Mouse (Mus musculus) lung, postnatal 25 days (tissue): Measurements from ENCODE around the gene Amn.

Source experiments
- DNase-seq: peaks from one replicate; pipeline ENCODE4 v3.0.0; 2022; ENCODE audit warnings: low spot score

Amn gene

GRCm38 (mm10) chr12:111270629-111271277 is at the start of gene Amn:
Gene Amn (plus strand): TSS chr12:111271095.
- DNase-seq: no peak

DNA sequence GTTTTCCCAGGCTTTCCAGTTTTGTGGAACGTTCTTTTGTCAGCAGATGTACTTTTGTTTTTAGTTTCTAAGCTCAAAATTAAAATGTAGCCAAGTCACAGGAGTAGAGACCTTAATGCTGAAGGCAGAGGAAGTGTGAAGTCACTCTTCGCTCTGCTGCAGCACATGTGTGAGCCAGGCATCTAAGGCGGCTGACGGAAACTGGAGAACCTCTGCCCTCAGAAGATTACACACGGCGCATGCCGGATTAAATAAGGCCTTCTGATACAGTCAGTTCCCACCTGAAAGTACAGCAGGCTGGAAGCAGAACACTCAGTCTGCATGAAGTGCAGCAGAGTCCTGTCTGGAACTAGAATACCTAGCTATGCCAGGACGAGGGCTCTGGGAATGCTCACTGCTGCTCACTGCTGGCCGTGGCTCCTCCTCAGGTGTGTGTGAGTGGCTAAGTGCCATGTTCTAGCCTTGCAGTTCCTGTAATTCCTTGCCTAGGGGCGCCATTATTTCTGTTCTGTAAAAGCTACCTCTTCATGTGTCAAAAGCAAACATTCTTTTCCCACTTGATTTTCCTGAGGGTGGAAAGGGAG is 45.6 kb upstream of the Amn start:
- DNase-seq: peak; percentile 31

GRCm38 (mm10) chr12:111227410-111227809 is 43.5 kb upstream of the Amn start:
- no peak for DNase-seq

DNA sequence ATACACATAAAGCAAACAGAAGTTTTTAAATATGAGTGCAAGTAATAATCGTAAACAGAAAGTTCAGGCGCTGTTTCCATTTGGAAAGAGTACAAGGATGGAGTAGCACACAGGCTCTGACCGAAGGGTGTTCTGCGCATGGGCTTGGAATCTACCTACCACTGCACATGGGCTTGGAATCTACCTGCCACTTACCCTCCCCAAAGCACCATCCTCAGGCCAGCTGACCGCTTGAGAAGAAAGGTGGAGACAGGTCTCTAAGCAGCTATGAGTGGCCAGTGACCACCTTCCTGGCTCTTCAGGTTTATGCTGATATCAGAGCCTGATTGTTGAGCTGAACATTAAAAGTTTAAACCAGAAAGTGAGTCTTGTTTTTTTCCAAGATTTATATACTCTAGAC is 42.4 kb upstream of the Amn start:
- peak; percentile 46 for DNase-seq

DNA sequence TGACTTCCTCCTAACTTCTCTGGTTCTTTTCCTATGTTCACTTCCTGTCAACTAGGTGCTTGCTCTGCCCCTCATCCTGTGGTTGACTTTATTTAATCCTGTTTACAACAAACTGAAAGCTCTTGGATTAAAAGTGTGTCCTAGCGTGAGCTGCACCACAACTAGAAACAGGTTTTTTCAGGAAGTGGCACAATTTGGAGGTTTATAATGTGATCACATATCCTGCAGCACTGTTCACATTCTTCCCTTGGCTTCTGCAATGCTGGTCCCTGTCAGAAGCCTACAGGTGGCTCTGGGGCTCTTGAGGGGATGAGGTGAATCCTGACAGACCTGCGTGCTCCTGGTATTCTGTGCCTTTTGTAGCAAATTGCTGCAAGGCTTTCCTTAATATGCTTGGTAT is 40.1 kb upstream of the Amn start:
- DNase-seq: no peak

DNA sequence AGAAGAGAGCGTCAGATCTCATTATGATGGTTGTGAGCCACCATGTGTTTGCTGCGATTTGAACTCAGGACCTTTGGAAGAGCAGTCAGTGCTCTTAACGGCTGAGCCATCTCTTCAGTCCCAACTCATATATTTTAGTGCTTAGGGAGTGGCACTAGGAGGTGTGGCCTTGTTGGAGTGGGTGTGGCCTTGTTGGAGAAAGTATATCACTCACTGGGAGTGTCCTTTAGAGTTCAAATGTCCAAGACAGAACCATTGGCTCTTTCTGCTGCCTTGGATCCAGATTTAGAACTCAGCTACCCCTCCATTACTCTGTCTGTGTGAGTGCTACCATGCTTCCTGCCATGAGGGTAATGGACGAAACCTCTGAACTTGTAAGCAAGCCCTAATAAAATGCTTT is 37.1 kb upstream of the Amn start:
- no peak for DNase-seq

DNA sequence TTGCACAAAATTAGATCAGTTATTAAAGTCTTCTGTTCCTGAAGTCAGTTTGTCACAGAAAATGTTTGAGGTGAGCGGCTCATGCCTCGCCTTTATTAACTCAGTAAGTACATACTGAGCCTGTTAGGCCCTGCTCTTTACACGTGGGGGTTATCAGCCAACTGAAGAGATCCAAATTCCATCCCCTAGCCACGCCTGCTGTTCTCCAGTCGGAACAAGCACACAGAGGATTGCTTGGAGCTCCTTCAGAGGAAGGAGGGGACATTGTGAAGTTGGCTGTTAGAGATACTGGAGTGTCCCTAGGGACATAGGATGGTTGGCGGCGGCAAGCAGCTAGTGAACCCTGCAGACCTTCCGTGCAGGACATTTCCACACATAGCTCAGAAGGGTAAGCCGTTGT is 36.5 kb upstream of the Amn start:
- peak; percentile 63 for DNase-seq

GRCm38 (mm10) chr12:111235631-111236030 is 35.3 kb upstream of the Amn start:
- DNase-seq: no peak

DNA sequence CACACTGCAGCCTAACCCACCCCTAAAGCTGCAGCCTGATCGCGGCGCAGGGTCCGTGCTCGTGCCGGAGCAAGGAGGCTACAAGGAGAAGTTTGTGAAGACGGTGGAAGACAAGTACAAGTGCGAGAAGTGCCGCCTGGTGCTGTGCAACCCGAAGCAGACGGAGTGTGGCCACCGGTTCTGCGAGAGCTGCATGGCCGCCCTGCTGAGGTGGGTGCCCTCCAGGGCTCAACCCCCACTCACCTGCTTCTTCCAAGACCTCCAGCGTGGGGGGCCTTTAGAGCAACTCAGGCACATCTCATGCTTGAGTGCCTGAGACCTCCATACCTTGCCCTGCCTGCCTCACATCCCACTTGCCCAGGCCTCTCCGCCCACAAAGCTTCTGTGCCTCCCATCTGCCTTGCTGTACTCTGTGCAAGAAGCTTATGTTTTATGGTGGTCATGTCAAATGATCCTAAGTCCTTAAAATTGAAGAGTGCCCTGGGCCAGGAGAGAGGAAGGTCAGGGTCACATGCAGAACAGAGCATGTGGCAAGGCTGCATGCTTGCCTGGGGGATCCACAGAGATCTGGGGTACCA is 33.2 kb upstream of the Amn start:
- no peak for DNase-seq

DNA sequence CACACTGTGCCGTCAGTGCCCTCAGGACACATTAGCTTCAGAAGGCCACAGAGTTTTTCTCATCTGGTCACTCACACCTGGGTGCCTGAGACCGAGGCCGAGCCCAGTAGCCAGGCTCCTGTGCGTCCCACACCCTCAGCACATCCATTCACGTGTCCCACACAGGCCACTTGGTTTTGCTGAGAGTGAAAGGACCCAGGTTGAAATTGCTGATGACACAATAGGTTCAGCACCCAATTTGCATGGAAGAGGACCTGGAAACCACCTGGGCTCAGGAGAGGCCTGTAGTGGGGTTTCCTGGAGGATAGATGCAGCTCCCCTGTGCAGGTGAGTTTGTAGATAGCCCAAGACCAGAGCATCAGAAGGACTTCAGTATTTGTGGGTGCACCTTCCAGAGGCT is 32.5 kb upstream of the Amn start:
- no peak for DNase-seq

DNA sequence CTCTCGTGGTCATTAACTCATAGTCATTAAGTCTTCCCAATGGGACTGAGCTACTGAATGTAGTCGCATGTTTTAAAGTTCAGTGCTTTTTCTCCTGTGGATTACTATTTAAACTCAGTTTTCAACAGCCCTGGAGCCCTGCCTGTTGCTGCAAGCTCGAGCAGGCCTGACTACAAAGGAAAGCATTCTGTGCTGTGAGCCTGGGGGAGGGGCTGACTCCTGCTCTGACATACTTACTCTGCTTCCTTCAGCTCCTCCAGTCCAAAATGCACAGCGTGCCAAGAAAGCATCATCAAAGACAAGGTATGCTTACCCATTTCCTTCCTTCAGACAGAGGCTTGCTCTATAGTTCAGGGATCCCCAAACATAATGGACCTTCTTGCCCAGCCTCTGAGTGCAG is 32.1 kb upstream of the Amn start:
- no peak for DNase-seq

DNA sequence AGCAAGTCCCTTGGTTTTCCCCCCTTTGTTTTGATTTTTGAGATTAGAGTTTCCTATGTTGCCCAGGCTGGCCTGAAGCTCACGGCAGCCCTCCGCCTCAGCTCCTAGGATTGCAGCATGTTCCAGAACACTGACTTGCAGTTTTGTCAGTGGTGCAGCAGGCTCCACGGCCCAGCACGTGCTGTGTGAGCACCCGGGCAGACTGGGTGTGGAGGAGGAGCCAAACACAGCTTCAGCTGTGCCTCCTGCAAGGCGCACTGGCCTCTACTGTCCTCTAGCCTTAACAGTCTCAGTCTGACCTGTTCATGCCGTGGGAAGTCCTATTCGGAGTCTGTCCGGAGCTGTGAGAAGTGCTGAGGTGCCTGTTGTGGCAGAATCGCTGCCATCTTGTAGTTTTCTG is 31.0 kb upstream of the Amn start:
- DNase-seq: no peak

DNA sequence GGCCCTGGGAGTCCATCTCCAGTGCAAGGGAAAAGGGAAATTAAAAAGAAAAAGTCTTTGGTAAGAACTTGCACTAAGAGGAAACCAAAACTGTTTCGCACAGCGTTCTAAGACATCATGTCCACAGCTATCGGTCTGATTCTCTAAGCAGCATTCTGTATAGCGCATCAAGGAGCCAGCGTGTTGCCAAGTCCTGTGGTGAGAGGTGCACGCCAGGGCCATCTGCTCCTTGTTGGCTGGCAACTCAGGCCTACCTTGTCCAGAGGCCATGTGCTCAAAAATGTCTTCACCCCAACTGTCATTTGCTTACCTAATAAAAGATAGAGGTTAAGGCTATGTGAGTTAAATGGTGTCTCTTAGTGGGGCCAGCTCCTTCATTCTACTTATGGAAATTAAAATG is 29.0 kb upstream of the Amn start:
- no peak for DNase-seq

- no peak for DNase-seq
Observed at GRCm38 (mm10) chr12:111242346-111242745, 28.5 kb upstream of the Amn start.

DNA sequence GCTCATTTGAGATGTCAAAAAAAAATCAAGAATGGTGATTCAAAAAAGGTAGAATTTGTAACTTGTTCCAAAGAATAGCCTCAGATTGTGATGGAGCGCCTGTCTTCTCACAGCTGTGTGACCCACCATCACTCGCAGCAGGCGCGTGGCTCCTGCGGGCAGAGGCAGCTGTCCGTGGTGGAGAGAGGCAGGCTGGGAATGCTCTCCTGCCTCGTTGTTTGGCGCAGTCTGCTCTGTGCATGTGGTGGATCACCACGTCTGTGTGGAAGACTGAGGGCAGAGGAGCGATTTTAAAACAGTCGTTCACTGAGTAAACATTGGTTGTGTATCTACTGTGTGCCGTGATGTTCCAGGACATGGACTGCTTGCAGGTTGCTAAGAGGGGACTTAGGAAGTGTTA is 27.2 kb upstream of the Amn start:
- no peak for DNase-seq

- no peak for DNase-seq
Observed at GRCm38 (mm10) chr12:111245070-111245469, 25.8 kb upstream of the Amn start.

DNA sequence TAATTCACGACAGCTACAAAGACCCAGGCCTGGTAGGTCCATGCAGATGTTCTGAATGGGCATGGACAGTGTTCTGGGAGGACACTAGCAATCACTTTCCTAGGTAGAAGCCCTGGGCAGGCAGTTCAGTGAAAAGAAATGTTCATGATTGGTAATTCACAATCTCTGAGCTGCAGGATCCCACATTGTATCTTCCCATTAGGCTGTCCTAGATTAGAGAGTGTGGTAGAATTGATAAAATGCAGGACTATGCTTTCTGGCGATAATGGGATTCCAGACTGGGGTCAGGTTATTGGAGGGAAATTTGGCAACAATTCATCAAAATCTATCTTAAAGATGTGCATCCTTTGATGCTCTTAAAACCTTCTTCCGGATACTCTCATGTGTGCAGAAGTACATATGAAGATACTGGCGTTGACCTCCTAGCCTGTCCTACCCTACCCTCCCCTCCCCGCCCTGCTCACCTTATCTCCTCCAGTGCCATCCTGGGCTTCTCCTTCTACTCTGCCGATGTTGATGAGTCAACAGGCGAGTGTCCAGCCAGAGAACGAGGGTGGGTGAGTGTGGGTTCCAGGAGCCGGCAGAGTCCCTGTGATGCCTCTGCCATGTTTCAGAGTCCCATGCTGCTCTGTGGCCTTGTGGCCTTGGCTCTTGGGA is 24.0 kb upstream of the Amn start:
- DNase-seq: no peak

DNA sequence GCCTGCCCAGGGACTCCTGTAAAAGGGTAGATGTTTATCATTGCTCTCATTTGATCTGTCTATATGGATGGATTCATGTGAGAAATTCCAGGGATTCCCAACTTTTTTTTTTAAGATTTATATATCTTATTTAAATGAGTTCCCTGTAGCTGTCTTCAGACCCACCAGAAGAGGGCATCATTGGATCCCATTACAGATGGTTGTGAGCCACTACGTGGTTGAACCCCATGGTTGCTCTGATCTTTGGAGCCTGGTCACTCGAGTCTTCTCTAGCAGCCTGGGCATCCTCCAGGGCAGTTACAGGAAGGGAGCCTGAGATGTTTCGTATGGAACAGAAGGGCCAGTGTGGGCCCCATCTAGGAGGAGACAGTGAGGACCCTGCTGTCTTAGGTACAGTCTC is 21.8 kb upstream of the Amn start:
- no peak for DNase-seq

DNA sequence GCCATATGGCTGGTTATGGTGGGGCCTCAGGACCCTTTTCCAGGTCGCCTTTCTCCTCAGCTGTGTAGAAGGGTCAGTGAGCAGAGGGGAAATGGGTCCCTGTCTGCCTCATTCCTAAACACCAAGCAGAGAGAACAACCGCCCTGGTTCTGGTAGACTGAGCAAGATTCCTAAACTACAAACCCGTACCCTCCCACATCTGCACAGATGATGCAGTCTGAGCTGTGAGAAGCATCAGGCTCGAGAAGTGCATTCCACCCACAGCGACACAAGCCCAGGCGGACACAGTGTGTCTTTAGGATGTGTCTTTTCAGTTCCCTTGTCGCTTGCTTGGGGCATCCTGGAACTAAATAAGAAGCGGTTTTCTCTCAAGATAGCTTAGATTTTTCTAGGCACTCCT is 20.8 kb upstream of the Amn start:
- DNase-seq: no peak

- DNase-seq: no peak
Observed at GRCm38 (mm10) chr12:111251227-111251626, 19.7 kb upstream of the Amn start.

- DNase-seq: no peak
Observed at GRCm38 (mm10) chr12:111263650-111264049, 7.2 kb upstream of the Amn start.

DNA sequence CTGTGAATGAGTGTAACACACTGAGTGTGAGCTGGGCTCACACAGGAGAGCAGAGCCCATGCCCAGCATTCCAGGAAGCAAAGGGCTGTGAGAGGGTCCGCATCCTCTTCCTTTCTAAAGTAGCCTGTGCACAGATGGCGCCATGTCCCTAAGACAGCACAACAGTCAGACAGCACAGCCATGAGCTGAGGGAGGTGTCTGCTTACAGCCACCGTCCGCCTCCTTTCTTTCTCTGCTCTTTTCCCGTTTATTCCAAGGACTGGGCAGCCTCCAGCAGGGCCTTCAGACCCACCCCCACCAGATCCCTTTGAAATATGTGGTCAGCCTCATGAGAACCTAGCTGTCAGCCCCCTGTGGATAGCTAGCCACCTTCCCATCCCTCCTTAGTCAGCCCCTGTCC is 5.7 kb upstream of the Amn start:
- no peak for DNase-seq

- no peak for DNase-seq
Observed at GRCm38 (mm10) chr12:111266592-111266991, 4.3 kb upstream of the Amn start.
